Mouse (Mus musculus): ENCODE data around the gene Tcf20. TPM values are rescaled to one million over a fixed set of nuclear protein-coding genes. Genes with fewer than 3 reads are reported as not detected.
"Not testable (repeated sequence)": the region's sequence is repeated elsewhere in the genome, so short reads cannot be mapped to it uniquely, and the experiment has no call there.

Tcf20 gene
- polyA plus RNA-seq, 2 experiments: 14.6 to 28.9 TPM

- DNase-seq (ENCODE audit: low spot score) (no peak), ATAC-seq (ENCODE audit: low FRiP score, low read depth) (no peak)
- no peaks in the 10 kb centered on the region for H3K36me3 ChIP-seq (ENCODE audit: control insufficient read depth, insufficient read depth, low read length)
- H3K4me1 ChIP-seq (ENCODE audit: control insufficient read depth, insufficient read depth, low read length): no peaks in the 10 kb centered on the region; the same call in 1 of the 2 replicates
- H3K9ac ChIP-seq (ENCODE audit: low read depth, low read length, severe bottlenecking): no peak overlapping the region
- no peak for TF ChIP-seq POLR2A (IDR thresholded peaks at IDR 0.05; ENCODE audit: borderline replicate concordance, extremely low read depth, insufficient read depth, insufficient read length)
- no peaks in the 10 kb centered on the region for H3K27me3 ChIP-seq (ENCODE audit: control insufficient read depth, insufficient read depth, low read length)
- no peak overlapping the region for H3K4me2 ChIP-seq (replicated peaks; ENCODE audit: low read depth, low read length, severe bottlenecking)
- H3K4me3 ChIP-seq (replicated peaks; ENCODE audit: low read length): no peak overlapping the region
- no peaks in the 10 kb centered on the region for H3K9me3 ChIP-seq (ENCODE audit: control insufficient read depth, low read length)
- H3K27ac ChIP-seq (replicated peaks; ENCODE audit: low read depth, low read length): no peak overlapping the region
Measured at GRCm38 (mm10) chr15:82890470-82890869, 97.2 kb downstream of the Tcf20 start.

- TF ChIP-seq POLR2A (IDR thresholded peaks at IDR 0.05; ENCODE audit: borderline replicate concordance, extremely low read depth, insufficient read depth, insufficient read length): no peak
- H3K4me2 ChIP-seq (replicated peaks; ENCODE audit: low read depth, low read length, severe bottlenecking): no peak overlapping the region
- WGBS: 66% methylated on average over 1 of the region's 1 CpGs
- H3K4me1 ChIP-seq (ENCODE audit: control insufficient read depth, insufficient read depth, low read length): no peaks in the 10 kb centered on the region; the same call in 1 of the 2 replicates
- DNase-seq (ENCODE audit: low spot score) (no peak), ATAC-seq (ENCODE audit: low FRiP score, low read depth) (no peak)
- H3K27me3 ChIP-seq (ENCODE audit: control insufficient read depth, insufficient read depth, low read length): no peaks in the 10 kb centered on the region
- no peak overlapping the region for H3K4me3 ChIP-seq (replicated peaks; ENCODE audit: low read length)
- H3K9me3 ChIP-seq (ENCODE audit: control insufficient read depth, low read length): no peaks in the 10 kb centered on the region
- H3K36me3 ChIP-seq (ENCODE audit: control insufficient read depth, insufficient read depth, low read length): no peaks in the 10 kb centered on the region
- H3K27ac ChIP-seq (replicated peaks; ENCODE audit: low read depth, low read length): no peak overlapping the region
- no peak overlapping the region for H3K9ac ChIP-seq (ENCODE audit: low read depth, low read length, severe bottlenecking)
Measured at GRCm38 (mm10) chr15:82889426-82889825, 98.2 kb downstream of the Tcf20 start.

- no peak for TF ChIP-seq POLR2A (IDR thresholded peaks at IDR 0.05; ENCODE audit: borderline replicate concordance, extremely low read depth, insufficient read depth, insufficient read length)
- WGBS: 81% methylated on average over 2 of the region's 2 CpGs
- Histone ChIP-seq H3K27me3 (ENCODE audit: control insufficient read depth, insufficient read depth, low read length) (no peaks in the 10 kb centered on the region), H3K9ac (ENCODE audit: low read depth, low read length, severe bottlenecking) (no peak overlapping the region), H3K36me3 (ENCODE audit: control insufficient read depth, insufficient read depth, low read length) (no peaks in the 10 kb centered on the region), H3K27ac (replicated peaks; ENCODE audit: low read depth, low read length) (no peak overlapping the region), H3K9me3 (ENCODE audit: control insufficient read depth, low read length) (no peaks in the 10 kb centered on the region), H3K4me1 (ENCODE audit: control insufficient read depth, insufficient read depth, low read length) (no peaks in the 10 kb centered on the region; the same call in 1 of the 2 replicates), H3K4me2 (replicated peaks; ENCODE audit: low read depth, low read length, severe bottlenecking) (no peak overlapping the region), H3K4me3 (replicated peaks; ENCODE audit: low read length) (no peak overlapping the region)
- no peak for ATAC-seq (ENCODE audit: low FRiP score, low read depth)
- no peak for DNase-seq (ENCODE audit: low spot score)
Measured at GRCm38 (mm10) chr15:82888466-82888865, 99.2 kb downstream of the Tcf20 start.

- H3K27ac ChIP-seq (replicated peaks; ENCODE audit: low read depth, low read length): no peak overlapping the region
- no peak overlapping the region for H3K9ac ChIP-seq (ENCODE audit: low read depth, low read length, severe bottlenecking)
- H3K9me3 ChIP-seq (ENCODE audit: control insufficient read depth, low read length): no peaks in the 10 kb centered on the region
- ATAC-seq (ENCODE audit: low FRiP score, low read depth) (no peak), DNase-seq (ENCODE audit: low spot score) (no peak)
- H3K4me2 ChIP-seq (replicated peaks; ENCODE audit: low read depth, low read length, severe bottlenecking): no peak overlapping the region
- no peaks in the 10 kb centered on the region for H3K36me3 ChIP-seq (ENCODE audit: control insufficient read depth, insufficient read depth, low read length)
- no peaks in the 10 kb centered on the region for H3K27me3 ChIP-seq (ENCODE audit: control insufficient read depth, insufficient read depth, low read length)
- H3K4me3 ChIP-seq (replicated peaks; ENCODE audit: low read length): no peak overlapping the region
- no peaks in the 10 kb centered on the region for H3K4me1 ChIP-seq (ENCODE audit: control insufficient read depth, insufficient read depth, low read length)
- no peak for TF ChIP-seq POLR2A (IDR thresholded peaks at IDR 0.05; ENCODE audit: borderline replicate concordance, extremely low read depth, insufficient read depth, insufficient read length)
Measured at GRCm38 (mm10) chr15:82877309-82877708, 110.4 kb downstream of the Tcf20 start.

- H3K9ac ChIP-seq (ENCODE audit: low read depth, low read length, severe bottlenecking): no peak overlapping the region
- TF ChIP-seq POLR2A (IDR thresholded peaks at IDR 0.05; ENCODE audit: borderline replicate concordance, extremely low read depth, insufficient read depth, insufficient read length): no peak
- no peak overlapping the region for H3K4me3 ChIP-seq (replicated peaks; ENCODE audit: low read length)
- DNase-seq (ENCODE audit: low spot score) (no peak), ATAC-seq (ENCODE audit: low FRiP score, low read depth) (no peak)
- no peak overlapping the region for H3K27ac ChIP-seq (replicated peaks; ENCODE audit: low read depth, low read length)
- H3K4me1 ChIP-seq (ENCODE audit: control insufficient read depth, insufficient read depth, low read length): no peaks in the 10 kb centered on the region
- H3K36me3 ChIP-seq (ENCODE audit: control insufficient read depth, insufficient read depth, low read length): no peaks in the 10 kb centered on the region
- 85% methylated on average over 2 of the region's 2 CpGs for WGBS
- no peak overlapping the region for H3K4me2 ChIP-seq (replicated peaks; ENCODE audit: low read depth, low read length, severe bottlenecking)
- no peaks in the 10 kb centered on the region for H3K27me3 ChIP-seq (ENCODE audit: control insufficient read depth, insufficient read depth, low read length)
- H3K9me3 ChIP-seq (ENCODE audit: control insufficient read depth, low read length): no peaks in the 10 kb centered on the region
Measured at GRCm38 (mm10) chr15:82876863-82877262, 110.8 kb downstream of the Tcf20 start.

- Histone ChIP-seq H3K9ac (ENCODE audit: low read depth, low read length, severe bottlenecking) (no peak overlapping the region), H3K4me2 (replicated peaks; ENCODE audit: low read depth, low read length, severe bottlenecking) (no peak overlapping the region), H3K27me3 (ENCODE audit: control insufficient read depth, insufficient read depth, low read length) (no peaks in the 10 kb centered on the region), H3K4me3 (replicated peaks; ENCODE audit: low read length) (no peak overlapping the region), H3K4me1 (ENCODE audit: control insufficient read depth, insufficient read depth, low read length) (no peaks in the 10 kb centered on the region), H3K27ac (replicated peaks; ENCODE audit: low read depth, low read length) (no peak overlapping the region), H3K9me3 (ENCODE audit: control insufficient read depth, low read length) (no peaks in the 10 kb centered on the region), H3K36me3 (ENCODE audit: control insufficient read depth, insufficient read depth, low read length) (no peaks in the 10 kb centered on the region)
- no peak for ATAC-seq (ENCODE audit: low FRiP score, low read depth)
- 93% methylated on average over 1 of the region's 1 CpGs for WGBS
- no peak for DNase-seq (ENCODE audit: low spot score)
- TF ChIP-seq POLR2A (IDR thresholded peaks at IDR 0.05; ENCODE audit: borderline replicate concordance, extremely low read depth, insufficient read depth, insufficient read length): no peak
Measured at GRCm38 (mm10) chr15:82872037-82872436, 115.6 kb downstream of the Tcf20 start.

- not testable (repeated sequence) for H3K4me3 ChIP-seq (replicated peaks; ENCODE audit: low read length); H3K27me3 ChIP-seq (ENCODE audit: control insufficient read depth, insufficient read depth, low read length); H3K36me3 ChIP-seq (ENCODE audit: control insufficient read depth, insufficient read depth, low read length); ATAC-seq (ENCODE audit: low FRiP score, low read depth); H3K9me3 ChIP-seq (ENCODE audit: control insufficient read depth, low read length); H3K4me2 ChIP-seq (replicated peaks; ENCODE audit: low read depth, low read length, severe bottlenecking); H3K9ac ChIP-seq (ENCODE audit: low read depth, low read length, severe bottlenecking); H3K4me1 ChIP-seq (ENCODE audit: control insufficient read depth, insufficient read depth, low read length); DNase-seq (ENCODE audit: low spot score); H3K27ac ChIP-seq (replicated peaks; ENCODE audit: low read depth, low read length)
- 96% methylated on average over 3 of the region's 3 CpGs for WGBS
Measured at GRCm38 (mm10) chr15:82866286-82866685, 121.4 kb downstream of the Tcf20 start.

Data from limb, embryonic 14.5 days (tissue).